Mouse (Mus musculus): ENCODE results near the gene Trpv2. TPM values are rescaled to one million over a fixed set of nuclear protein-coding genes. Genes with fewer than 3 reads are reported as not detected.
A peak's percentile ranks its signal among the peaks of the same experiment; 100 is the strongest.

Trpv2 gene
- polyA plus RNA-seq, 1 experiment from 2014 or later: 4.1 TPM

DNA sequence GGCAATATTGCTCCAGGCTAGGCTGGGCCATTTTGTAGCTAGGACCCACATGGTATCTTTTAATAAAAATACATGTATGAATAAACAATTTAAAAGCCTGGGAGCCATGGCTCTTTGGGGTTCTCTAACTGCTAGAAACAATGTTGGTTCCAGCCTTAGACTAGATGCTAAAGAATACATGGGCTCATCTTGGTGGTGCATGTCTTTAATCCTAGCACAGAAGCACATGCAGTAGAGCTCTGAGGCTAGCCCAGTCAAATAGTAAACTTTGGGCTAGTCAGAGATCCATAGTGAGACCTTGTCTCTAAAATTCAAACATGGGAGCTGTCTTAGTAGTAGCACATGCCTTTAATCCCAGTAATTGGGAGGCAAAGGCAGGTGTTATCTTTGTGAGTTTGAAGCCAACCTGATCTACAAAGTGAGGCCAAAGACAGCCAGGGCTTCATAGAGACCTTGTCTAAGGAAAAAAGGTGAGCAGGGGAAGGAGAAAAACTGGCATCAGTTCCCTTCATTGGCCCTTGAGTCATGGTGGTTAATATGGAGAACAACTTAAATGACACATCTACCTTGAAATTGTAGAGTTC, 19.3 kb upstream of the Trpv2 start:
- no peak overlapping the region for H3K4me3 ChIP-seq (ENCODE audit: low read depth, low read length)
- H3K27ac ChIP-seq (ENCODE audit: low read depth, low read length): no peak overlapping the region
- H3K4me1 ChIP-seq (ENCODE audit: control insufficient read depth, insufficient read depth, low read length): peaks cover 22% of the 10 kb centered on the region
- no peak for ATAC-seq (replicated peaks; ENCODE audit: insufficient number of reproducible peaks, low FRiP score, low TSS enrichment)
- H3K36me3 ChIP-seq (ENCODE audit: control insufficient read depth, insufficient read depth, low read length): peaks cover 8% of the 10 kb centered on the region; the same call in 1 of the 2 replicates
- H3K9ac ChIP-seq (ENCODE audit: low read depth, low read length): no peak overlapping the region
- H3K4me2 ChIP-seq: peak overlapping the region; percentile 83; the same call in 1 of the 2 replicates
- no peaks in the 10 kb centered on the region for H3K27me3 ChIP-seq (ENCODE audit: control insufficient read depth, insufficient read depth, low read length)
- H3K9me3 ChIP-seq (replicated peaks; ENCODE audit: control insufficient read depth, low read length): no peaks in the 10 kb centered on the region

DNA sequence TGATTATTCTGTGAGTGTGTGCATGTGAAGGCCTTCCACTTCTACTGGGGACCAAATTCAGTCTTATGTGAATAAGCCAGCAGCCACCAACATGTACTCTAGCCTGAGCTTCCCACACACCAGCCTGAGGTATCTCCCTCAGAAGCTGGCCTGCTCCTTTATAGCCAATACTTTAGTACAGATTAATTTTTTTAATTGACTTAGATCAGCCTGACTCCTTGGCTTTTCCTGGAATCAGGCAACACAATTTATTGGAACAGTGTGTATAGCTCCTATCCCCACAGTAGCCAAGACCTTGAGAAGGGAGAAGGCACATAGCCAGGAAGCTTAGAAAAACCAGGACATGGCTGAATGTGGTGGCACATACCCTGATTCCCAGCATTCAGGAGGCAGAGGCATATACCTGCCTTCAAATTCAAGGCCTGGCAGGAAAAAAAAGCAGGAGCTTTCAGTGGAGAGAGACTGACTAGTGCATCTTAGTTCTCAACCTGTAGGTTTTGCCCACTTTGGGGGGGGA, 18.3 kb upstream of the Trpv2 start:
- Histone ChIP-seq H3K4me1 (ENCODE audit: control insufficient read depth, insufficient read depth, low read length) (peaks cover 22% of the 10 kb centered on the region), H3K4me2 (no peak overlapping the region), H3K9me3 (replicated peaks; ENCODE audit: control insufficient read depth, low read length) (no peaks in the 10 kb centered on the region), H3K27ac (ENCODE audit: low read depth, low read length) (no peak overlapping the region), H3K9ac (ENCODE audit: low read depth, low read length) (no peak overlapping the region), H3K27me3 (ENCODE audit: control insufficient read depth, insufficient read depth, low read length) (no peaks in the 10 kb centered on the region), H3K4me3 (ENCODE audit: low read depth, low read length) (no peak overlapping the region), H3K36me3 (ENCODE audit: control insufficient read depth, insufficient read depth, low read length) (peaks cover 8% of the 10 kb centered on the region; the same call in 1 of the 2 replicates)
- no peak for ATAC-seq (replicated peaks; ENCODE audit: insufficient number of reproducible peaks, low FRiP score, low TSS enrichment)

DNA sequence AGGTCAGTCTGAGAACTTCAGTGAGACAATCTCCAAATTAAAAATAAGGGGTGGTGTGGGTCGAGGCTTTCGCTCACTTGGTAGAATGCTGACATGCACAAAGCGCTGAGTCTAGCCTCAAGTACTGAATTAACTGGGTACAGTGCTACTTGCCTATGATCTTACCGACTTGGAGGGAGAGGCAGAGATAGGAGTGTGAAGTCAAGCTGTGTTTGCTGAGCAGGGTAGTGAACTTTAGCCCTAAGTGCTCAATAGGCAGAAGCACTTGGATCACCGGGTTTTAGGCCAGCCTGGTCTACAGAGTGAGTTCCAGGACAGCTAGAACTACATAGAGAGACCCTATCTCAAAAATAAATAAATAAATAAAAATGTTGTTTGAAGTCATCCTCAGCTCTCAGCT, 17.1 kb upstream of the Trpv2 start:
- 57% methylated on average over 5 of the region's 5 CpGs for WGBS (ENCODE audit: insufficient replicate concordance)
- H3K27ac ChIP-seq (ENCODE audit: low read depth, low read length): no peak overlapping the region
- no peak overlapping the region for H3K4me3 ChIP-seq (ENCODE audit: low read depth, low read length)
- H3K4me1 ChIP-seq (ENCODE audit: control insufficient read depth, insufficient read depth, low read length): peaks cover 22% of the 10 kb centered on the region
- H3K4me2 ChIP-seq: no peak overlapping the region
- H3K27me3 ChIP-seq (ENCODE audit: control insufficient read depth, insufficient read depth, low read length): no peaks in the 10 kb centered on the region
- H3K36me3 ChIP-seq (ENCODE audit: control insufficient read depth, insufficient read depth, low read length): peaks cover 8% of the 10 kb centered on the region; the same call in 1 of the 2 replicates
- no peak overlapping the region for H3K9ac ChIP-seq (ENCODE audit: low read depth, low read length)
- no peaks in the 10 kb centered on the region for H3K9me3 ChIP-seq (replicated peaks; ENCODE audit: control insufficient read depth, low read length)
- no peak for ATAC-seq (replicated peaks; ENCODE audit: insufficient number of reproducible peaks, low FRiP score, low TSS enrichment)

DNA sequence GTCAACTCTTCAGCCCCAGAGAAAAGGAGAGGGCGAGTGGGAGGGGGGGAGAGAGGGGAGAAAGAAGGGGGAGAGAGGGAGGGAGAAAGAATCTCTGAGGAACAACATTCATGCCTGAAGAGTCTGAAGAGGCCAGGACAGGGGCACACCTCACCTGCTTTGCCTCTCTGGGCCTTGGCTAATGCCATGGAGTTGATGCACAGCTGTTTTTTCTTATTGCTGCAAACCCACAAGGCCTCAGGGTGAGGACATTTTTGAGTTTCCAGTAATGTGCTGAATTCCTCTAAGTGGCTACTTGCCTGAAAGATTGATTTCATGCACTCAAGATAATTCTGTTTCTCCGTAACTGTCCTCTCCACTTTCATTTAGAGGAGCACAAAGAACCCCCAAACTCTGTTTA, 16.1 kb upstream of the Trpv2 start:
- no peak overlapping the region for H3K9ac ChIP-seq (ENCODE audit: low read depth, low read length)
- no peak overlapping the region for H3K27ac ChIP-seq (ENCODE audit: low read depth, low read length)
- ATAC-seq (replicated peaks; ENCODE audit: insufficient number of reproducible peaks, low FRiP score, low TSS enrichment): no peak
- H3K4me1 ChIP-seq (ENCODE audit: control insufficient read depth, insufficient read depth, low read length): peaks cover 22% of the 10 kb centered on the region
- H3K9me3 ChIP-seq (replicated peaks; ENCODE audit: control insufficient read depth, low read length): no peaks in the 10 kb centered on the region
- no peak overlapping the region for H3K4me3 ChIP-seq (ENCODE audit: low read depth, low read length)
- no peaks in the 10 kb centered on the region for H3K27me3 ChIP-seq (ENCODE audit: control insufficient read depth, insufficient read depth, low read length)
- peaks cover 8% of the 10 kb centered on the region; the same call in 1 of the 2 replicates for H3K36me3 ChIP-seq (ENCODE audit: control insufficient read depth, insufficient read depth, low read length)
- 64% methylated on average over 2 of the region's 2 CpGs for WGBS (ENCODE audit: insufficient replicate concordance)
- H3K4me2 ChIP-seq: no peak overlapping the region

DNA sequence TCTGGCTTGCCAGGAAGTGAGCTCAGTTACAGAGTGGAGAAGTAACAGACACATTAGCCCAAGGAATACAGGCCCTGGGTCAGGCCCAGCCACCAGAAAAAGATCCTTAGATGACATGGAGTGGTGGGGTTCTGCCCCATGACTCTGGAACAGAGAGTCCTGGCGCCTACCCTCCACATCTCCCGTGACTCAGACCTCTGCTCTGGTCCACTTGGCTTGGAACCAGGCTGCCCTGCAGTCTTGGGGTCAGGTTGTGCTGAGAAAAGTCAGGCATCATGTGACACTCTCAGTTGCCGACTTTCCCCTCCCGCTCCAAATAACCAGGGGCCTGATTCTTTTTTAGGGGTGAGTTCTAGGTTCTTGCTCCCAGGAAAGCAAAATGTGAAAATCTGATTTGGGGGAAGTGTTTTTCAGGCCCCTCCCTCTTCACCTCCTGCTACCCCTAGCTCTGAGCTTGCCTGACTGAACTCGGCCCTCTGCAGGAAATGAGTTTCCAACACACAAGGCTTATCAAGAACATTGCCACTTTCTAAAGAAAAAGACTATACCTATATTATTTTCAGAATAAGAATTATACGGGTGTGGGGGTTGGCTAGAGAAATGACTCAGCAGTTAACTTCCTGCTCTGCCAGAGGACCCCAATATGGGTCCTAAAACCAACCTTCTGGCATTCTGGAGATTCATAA, 15.2 kb upstream of the Trpv2 start:
- no peak overlapping the region for H3K4me3 ChIP-seq (ENCODE audit: low read depth, low read length)
- no peak for ATAC-seq (replicated peaks; ENCODE audit: insufficient number of reproducible peaks, low FRiP score, low TSS enrichment)
- H3K27ac ChIP-seq (ENCODE audit: low read depth, low read length): no peak overlapping the region
- H3K27me3 ChIP-seq (ENCODE audit: control insufficient read depth, insufficient read depth, low read length): no peaks in the 10 kb centered on the region
- H3K9ac ChIP-seq (ENCODE audit: low read depth, low read length): no peak overlapping the region
- no peaks in the 10 kb centered on the region for H3K36me3 ChIP-seq (ENCODE audit: control insufficient read depth, insufficient read depth, low read length)
- H3K9me3 ChIP-seq (replicated peaks; ENCODE audit: control insufficient read depth, low read length): no peaks in the 10 kb centered on the region
- peaks cover 12% of the 10 kb centered on the region for H3K4me1 ChIP-seq (ENCODE audit: control insufficient read depth, insufficient read depth, low read length)
- 37% methylated on average over 6 of the region's 6 CpGs for WGBS (ENCODE audit: insufficient replicate concordance)
- H3K4me2 ChIP-seq: no peak overlapping the region

DNA sequence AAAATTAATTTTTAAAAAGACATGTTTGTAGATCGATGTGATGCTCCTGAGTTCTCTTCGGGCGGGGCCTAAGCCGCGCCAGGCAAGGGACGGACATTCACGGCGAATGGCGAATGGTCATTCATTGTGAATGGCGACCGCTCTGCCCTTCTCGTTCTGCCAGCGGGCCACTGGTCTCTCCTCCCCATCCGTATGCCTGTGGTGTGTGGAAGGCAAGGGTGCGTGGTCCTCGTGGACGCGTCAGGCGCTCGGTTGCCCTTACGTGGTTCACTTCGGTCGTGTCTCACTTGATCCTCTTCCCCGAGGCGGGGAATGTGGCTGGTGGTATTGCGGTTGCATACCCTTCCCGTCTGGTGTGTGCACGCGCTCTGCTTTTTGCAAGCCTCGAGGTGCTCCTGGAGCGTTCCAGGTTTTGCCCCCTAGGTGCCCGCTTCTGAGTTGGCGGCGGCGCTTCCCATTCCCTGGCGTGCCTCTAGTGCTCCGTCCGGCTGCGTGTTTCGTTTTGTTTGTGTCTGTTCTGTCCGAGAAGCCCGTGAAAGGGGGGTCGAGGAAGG, 13.7 kb upstream of the Trpv2 start:
- ATAC-seq (replicated peaks; ENCODE audit: insufficient number of reproducible peaks, low FRiP score, low TSS enrichment): no peak
- H3K4me1 ChIP-seq (ENCODE audit: control insufficient read depth, insufficient read depth, low read length): peaks cover 5% of the 10 kb centered on the region; the same call in 1 of the 2 replicates
- no peaks in the 10 kb centered on the region for H3K9me3 ChIP-seq (replicated peaks; ENCODE audit: control insufficient read depth, low read length)
- H3K9ac ChIP-seq (ENCODE audit: low read depth, low read length): peak overlapping the region; percentile 46; the same call in 1 of the 2 replicates
- 26% methylated on average over 43 of the region's 43 CpGs for WGBS (ENCODE audit: insufficient replicate concordance)
- peak overlapping the region; percentile 41 for H3K4me3 ChIP-seq (ENCODE audit: low read depth, low read length)
- peak overlapping the region; percentile 79 for H3K4me2 ChIP-seq
- no peaks in the 10 kb centered on the region for H3K27me3 ChIP-seq (ENCODE audit: control insufficient read depth, insufficient read depth, low read length)
- no peaks in the 10 kb centered on the region for H3K36me3 ChIP-seq (ENCODE audit: control insufficient read depth, insufficient read depth, low read length)
- no peak overlapping the region for H3K27ac ChIP-seq (ENCODE audit: low read depth, low read length)

DNA sequence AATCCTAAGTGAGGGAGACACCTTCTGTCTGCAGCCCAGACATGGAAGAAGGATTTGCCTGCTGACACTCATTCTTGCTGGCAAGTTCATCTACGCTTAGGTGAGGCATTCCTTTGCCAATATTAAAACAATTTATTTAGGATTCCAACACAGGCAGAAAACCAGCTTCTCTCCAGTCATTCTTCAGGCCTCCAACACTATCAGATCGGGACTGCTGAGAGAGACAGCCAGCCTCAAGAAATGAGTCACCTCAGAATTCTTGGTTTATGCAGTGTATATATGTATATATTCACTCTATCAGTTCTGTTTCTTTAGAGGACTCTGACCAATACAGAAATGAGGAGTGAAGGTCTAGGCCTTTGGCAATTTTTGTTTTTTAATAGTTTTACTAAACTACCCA, 10.7 kb upstream of the Trpv2 start:
- no peaks in the 10 kb centered on the region for H3K27me3 ChIP-seq (ENCODE audit: control insufficient read depth, insufficient read depth, low read length)
- H3K4me2 ChIP-seq: no peak overlapping the region
- H3K36me3 ChIP-seq (ENCODE audit: control insufficient read depth, insufficient read depth, low read length): no peaks in the 10 kb centered on the region
- no peak overlapping the region for H3K27ac ChIP-seq (ENCODE audit: low read depth, low read length)
- ATAC-seq (replicated peaks; ENCODE audit: insufficient number of reproducible peaks, low FRiP score, low TSS enrichment): no peak
- WGBS (ENCODE audit: insufficient replicate concordance): 78% methylated on average over 2 of the region's 2 CpGs
- peaks cover 5% of the 10 kb centered on the region; the same call in 1 of the 2 replicates for H3K4me1 ChIP-seq (ENCODE audit: control insufficient read depth, insufficient read depth, low read length)
- H3K9ac ChIP-seq (ENCODE audit: low read depth, low read length): no peak overlapping the region
- H3K4me3 ChIP-seq (ENCODE audit: low read depth, low read length): no peak overlapping the region
- no peaks in the 10 kb centered on the region for H3K9me3 ChIP-seq (replicated peaks; ENCODE audit: control insufficient read depth, low read length)

DNA sequence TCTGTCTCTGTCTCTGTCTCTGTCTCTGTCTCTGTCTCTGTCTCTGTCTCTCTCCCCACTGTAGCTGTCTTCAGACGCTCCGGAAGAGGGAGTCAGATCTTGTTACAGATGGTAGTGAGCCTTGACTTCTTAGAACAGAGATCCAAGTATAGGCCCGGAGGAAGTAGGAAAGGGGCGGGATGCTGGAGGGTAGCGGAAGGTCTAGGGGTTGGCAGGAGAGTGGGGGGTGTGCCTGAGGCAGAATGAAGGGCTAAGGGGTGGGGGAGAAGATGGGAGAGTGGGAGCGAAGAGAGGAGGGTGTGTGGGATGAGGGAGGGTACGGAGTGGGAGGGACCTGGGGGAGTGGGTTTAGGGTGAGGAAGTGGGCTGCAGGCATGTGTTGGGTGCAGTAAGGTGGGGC, 8.5 kb upstream of the Trpv2 start:
- Histone ChIP-seq H3K27me3 (ENCODE audit: control insufficient read depth, insufficient read depth, low read length) (no peaks in the 10 kb centered on the region), H3K9me3 (replicated peaks; ENCODE audit: control insufficient read depth, low read length) (no peaks in the 10 kb centered on the region), H3K36me3 (ENCODE audit: control insufficient read depth, insufficient read depth, low read length) (no peaks in the 10 kb centered on the region), H3K4me3 (ENCODE audit: low read depth, low read length) (no peak overlapping the region), H3K9ac (ENCODE audit: low read depth, low read length) (no peak overlapping the region), H3K4me1 (ENCODE audit: control insufficient read depth, insufficient read depth, low read length) (no peaks in the 10 kb centered on the region), H3K27ac (ENCODE audit: low read depth, low read length) (no peak overlapping the region), H3K4me2 (no peak overlapping the region)
- ATAC-seq (replicated peaks; ENCODE audit: insufficient number of reproducible peaks, low FRiP score, low TSS enrichment): no peak
- 49% methylated on average over 7 of the region's 7 CpGs for WGBS (ENCODE audit: insufficient replicate concordance)
